Mouse (Mus musculus) neural tube, embryonic 15.5 days (tissue): ENCODE measurements around the gene Cdk8. TPM values are rescaled to one million over a fixed set of nuclear protein-coding genes. Genes with fewer than 3 reads are reported as not detected.

ENCODE experiments used
- ATAC-seq: fragments of 200-750 bp; cut with Nextera tagmentation; 2 replicates; pipeline ENCODE4 v1.8.0; 2017; ENCODE audit warnings: mild to moderate bottlenecking, moderate TSS enrichment, moderate library complexity; ENCODE audit not compliant: low FRiP score
- H3K27ac ChIP-seq: fragments of 300-500 bp; sonication (generic); replicated peaks from 2 replicates; pipeline ENCODE4 v1.5.1; 2015; ENCODE audit warnings: mild to moderate bottlenecking, inconsistent platforms
- H3K27me3 ChIP-seq: fragments of 300-500 bp; sonication (generic); replicated peaks from 2 replicates; pipeline ENCODE4 v1.6.1; 2015; ENCODE audit warnings: inconsistent platforms
- H3K36me3 ChIP-seq: fragments of 300-500 bp; sonication (generic); 2 replicates; pipeline ENCODE4 v1.6.1; 2015; ENCODE audit warnings: inconsistent platforms
- H3K4me1 ChIP-seq: fragments of 300-500 bp; sonication (generic); 2 replicates; pipeline ENCODE4 v1.6.1; 2015; ENCODE audit warnings: inconsistent platforms
- H3K4me2 ChIP-seq: fragments of 300-500 bp; sonication (generic); 2 replicates; pipeline ENCODE4 v1.6.1; 2015; ENCODE audit warnings: inconsistent platforms, mild to moderate bottlenecking, moderate library complexity
- H3K4me3 ChIP-seq: fragments of 300-500 bp; sonication (generic); replicated peaks from 2 replicates; pipeline ENCODE4 v1.5.1; 2015; ENCODE audit warnings: mild to moderate bottlenecking, inconsistent platforms
- H3K9ac ChIP-seq: fragments of 300-500 bp; sonication (generic); replicated peaks from 2 replicates; pipeline ENCODE4 v1.6.1; 2015; ENCODE audit warnings: mild to moderate bottlenecking, inconsistent platforms
- H3K9me3 ChIP-seq: fragments of 300-500 bp; sonication (generic); replicated peaks from 2 replicates; pipeline ENCODE4 v1.6.1; 2016; ENCODE audit warnings: inconsistent platforms
- WGBS: fragments of 180-500 bp; shearing (Covaris S2); methylation state at CpG from one replicate; pipeline ENCODE4 v1.1.7; 2015; ENCODE audit warnings: mixed read lengths; 5-methylcytosine and 5-hydroxymethylcytosine counted together
- polyA plus RNA-seq: library from polyadenylated mRNA; unstranded; fragments of >200 nt; fragmentation: Nextera tagmentation; extraction: Ambion mirVana; gene quantifications from 2 replicates; pipeline ENCODE4 v1.2.1, GENCODE M21; 2015

Cdk8 gene
- polyA plus RNA-seq, 1 experiment from 2014 or later = 17.8 TPM

- H3K36me3 ChIP-seq = peaks cover 6% of the 10 kb centered on the region; the same call in 1 of the 2 replicates
- no peak for ATAC-seq
- no peak overlapping the region for H3K4me3 ChIP-seq
- no peaks in the 10 kb centered on the region for H3K9me3 ChIP-seq
- H3K27me3 ChIP-seq = no peaks in the 10 kb centered on the region
- no peak overlapping the region for H3K4me2 ChIP-seq
- WGBS = 66% methylated on average over 9 of the region's 9 CpGs
- H3K9ac ChIP-seq = no peak overlapping the region
- H3K4me1 ChIP-seq = no peaks in the 10 kb centered on the region
- H3K27ac ChIP-seq = no peak overlapping the region
These were observed 29.0 kb downstream of the Cdk8 start for GRCm38 (mm10) chr5:146260003-146260402.

- no peak overlapping the region for H3K4me3 ChIP-seq
- H3K9ac ChIP-seq = no peak overlapping the region
- no peak overlapping the region for H3K4me2 ChIP-seq
- H3K27ac ChIP-seq = no peak overlapping the region
- 0 out of 2 replicates have a peak, but pooled peaks cover 3% of the 10 kb centered on the region for H3K36me3 ChIP-seq
- no peaks in the 10 kb centered on the region for H3K4me1 ChIP-seq
- no peak for ATAC-seq
- no peaks in the 10 kb centered on the region for H3K27me3 ChIP-seq
- H3K9me3 ChIP-seq = no peaks in the 10 kb centered on the region
- WGBS = 79% methylated on average over 4 of the region's 6 CpGs
These were observed 35.0 kb downstream of the Cdk8 start for GRCm38 (mm10) chr5:146265934-146266591.

GRCm38 (mm10) chr5:146267776-146268175 lies 36.7 kb downstream of the Cdk8 start:
- Histone ChIP-seq H3K4me1 (no peaks in the 10 kb centered on the region), H3K9ac (no peak overlapping the region), H3K4me3 (no peak overlapping the region), H3K4me2 (no peak overlapping the region), H3K27ac (no peak overlapping the region), H3K9me3 (no peaks in the 10 kb centered on the region), H3K27me3 (no peaks in the 10 kb centered on the region), H3K36me3 (peaks cover 9% of the 10 kb centered on the region; the same call in 1 of the 2 replicates)
- WGBS = 82% methylated on average over 7 of the region's 7 CpGs
- ATAC-seq = no peak

GRCm38 (mm10) chr5:146270593-146270992 lies 39.6 kb downstream of the Cdk8 start:
- Histone ChIP-seq H3K9ac (no peak overlapping the region), H3K36me3 (peaks cover 12% of the 10 kb centered on the region; the same call in 1 of the 2 replicates), H3K27ac (no peak overlapping the region), H3K4me2 (no peak overlapping the region), H3K4me3 (no peak overlapping the region), H3K9me3 (no peaks in the 10 kb centered on the region), H3K4me1 (no peaks in the 10 kb centered on the region), H3K27me3 (no peaks in the 10 kb centered on the region)
- WGBS = 82% methylated on average over 9 of the region's 9 CpGs
- ATAC-seq = no peak

- no peaks in the 10 kb centered on the region for H3K4me1 ChIP-seq
- no peak for ATAC-seq
- no peak overlapping the region for H3K4me3 ChIP-seq
- no peaks in the 10 kb centered on the region for H3K9me3 ChIP-seq
- peaks cover 12% of the 10 kb centered on the region; the same call in 1 of the 2 replicates for H3K36me3 ChIP-seq
- H3K4me2 ChIP-seq = no peak overlapping the region
- no peak overlapping the region for H3K27ac ChIP-seq
- 88% methylated on average over 5 of the region's 5 CpGs for WGBS
- H3K9ac ChIP-seq = no peak overlapping the region
- no peaks in the 10 kb centered on the region for H3K27me3 ChIP-seq
These were observed 40.6 kb downstream of the Cdk8 start for GRCm38 (mm10) chr5:146271662-146272061.

GRCm38 (mm10) chr5:146273096-146273495 lies 42.1 kb downstream of the Cdk8 start:
- Histone ChIP-seq H3K9me3 (no peaks in the 10 kb centered on the region), H3K36me3 (peaks cover 12% of the 10 kb centered on the region; the same call in 1 of the 2 replicates), H3K27ac (no peak overlapping the region), H3K4me1 (no peaks in the 10 kb centered on the region), H3K27me3 (no peaks in the 10 kb centered on the region), H3K4me3 (no peak overlapping the region), H3K9ac (no peak overlapping the region), H3K4me2 (no peak overlapping the region)
- 85% methylated on average over 4 of the region's 4 CpGs for WGBS
- no peak for ATAC-seq

- H3K9me3 ChIP-seq = no peaks in the 10 kb centered on the region
- no peak for ATAC-seq
These were observed 43.5 kb downstream of the Cdk8 start for GRCm38 (mm10) chr5:146274420-146275045.

GRCm38 (mm10) chr5:146277513-146277912 lies 46.5 kb downstream of the Cdk8 start:
- Histone ChIP-seq H3K4me1 (peaks cover 4% of the 10 kb centered on the region; the same call in 1 of the 2 replicates), H3K27ac (no peak overlapping the region), H3K27me3 (no peaks in the 10 kb centered on the region), H3K36me3 (peaks cover 9% of the 10 kb centered on the region; the same call in 1 of the 2 replicates), H3K9ac (no peak overlapping the region), H3K4me2 (no peak overlapping the region), H3K9me3 (no peaks in the 10 kb centered on the region), H3K4me3 (no peak overlapping the region)
- WGBS = 95% methylated on average over 4 of the region's 4 CpGs
- no peak for ATAC-seq

More at GRCm38 (mm10) chr5:146274420-146275045, 43.5 kb downstream of the Cdk8 start:
- Histone ChIP-seq H3K27ac (no peak overlapping the region), H3K4me1 (no peaks in the 10 kb centered on the region), H3K9ac (no peak overlapping the region), H3K4me3 (no peak overlapping the region), H3K4me2 (no peak overlapping the region), H3K36me3 (peaks cover 12% of the 10 kb centered on the region; the same call in 1 of the 2 replicates), H3K27me3 (no peaks in the 10 kb centered on the region)
- WGBS = 90% methylated on average over 4 of the region's 4 CpGs

- Histone ChIP-seq H3K9me3 (no peaks in the 10 kb centered on the region), H3K4me1 (peaks cover 4% of the 10 kb centered on the region; the same call in 1 of the 2 replicates), H3K4me2 (no peak overlapping the region), H3K9ac (no peak overlapping the region), H3K27ac (no peak overlapping the region), H3K36me3 (peaks cover 10% of the 10 kb centered on the region; the same call in 1 of the 2 replicates), H3K4me3 (no peak overlapping the region), H3K27me3 (no peaks in the 10 kb centered on the region)
- no peak for ATAC-seq
These were observed 49.0 kb downstream of the Cdk8 start for GRCm38 (mm10) chr5:146280012-146280411.

- no peaks in the 10 kb centered on the region for H3K9me3 ChIP-seq
- WGBS = 74% methylated on average over 4 of the region's 4 CpGs
- ATAC-seq = no peak
These were observed 50.3 kb downstream of the Cdk8 start for GRCm38 (mm10) chr5:146281241-146281818.

GRCm38 (mm10) chr5:146281884-146282579 lies 51.0 kb downstream of the Cdk8 start:
- no peak overlapping the region for H3K4me3 ChIP-seq
- no peak overlapping the region for H3K27ac ChIP-seq
- H3K9me3 ChIP-seq = no peaks in the 10 kb centered on the region
- no peak overlapping the region for H3K4me2 ChIP-seq
- WGBS = 67% methylated on average over 13 of the region's 13 CpGs
- H3K4me1 ChIP-seq = peaks cover 4% of the 10 kb centered on the region; the same call in 1 of the 2 replicates
- no peaks in the 10 kb centered on the region for H3K27me3 ChIP-seq
- no peak overlapping the region for H3K9ac ChIP-seq
- no peak for ATAC-seq
- H3K36me3 ChIP-seq = peaks cover 25% of the 10 kb centered on the region

More at GRCm38 (mm10) chr5:146281241-146281818, 50.3 kb downstream of the Cdk8 start:
- Histone ChIP-seq H3K4me1 (peaks cover 4% of the 10 kb centered on the region; the same call in 1 of the 2 replicates), H3K36me3 (peaks cover 19% of the 10 kb centered on the region), H3K4me2 (no peak overlapping the region), H3K9ac (no peak overlapping the region), H3K4me3 (no peak overlapping the region), H3K27me3 (no peaks in the 10 kb centered on the region), H3K27ac (no peak overlapping the region)
